Mouse (Mus musculus) megakaryocyte progenitor cell, adult 5-6 weeks (primary cell): ENCODE data around the gene Olig1. TPM values are rescaled to one million over a fixed set of nuclear protein-coding genes. Genes with fewer than 3 reads are reported as not detected.

Experiments used
- ATAC-seq: replicated peaks from 2 replicates; pipeline ENCODE4 v1.8.0; 2016; ENCODE audit warnings: mild to moderate bottlenecking, moderate TSS enrichment, inconsistent platforms; ENCODE audit not compliant: poor library complexity
- total RNA-seq, 2 experiments: library from RNA; stranded (forward) in 1 of 2; stranded (reverse) in 1 of 2; fragments of 157-497, 149-512 nt in 1 of 2; fragments of 200-1000 nt in 1 of 2; gene quantifications; 2 replicates each; pipeline versions ENCODE4 v1.2.3 to v1.2.4; 2015 to 2017

Gene Olig1
- total RNA-seq, 2 experiments from 2014 or later, result not detected

- peak; percentile 80 for ATAC-seq
These were observed 34.5 kb downstream of the Olig1 start for GRCm38 (mm10) chr16:91303776-91304709.

- ATAC-seq, result no peak
These were observed 36.0 kb downstream of the Olig1 start for GRCm38 (mm10) chr16:91305512-91306111.

- no peak for ATAC-seq
These were observed 40.3 kb downstream of the Olig1 start for GRCm38 (mm10) chr16:91309872-91310271.

GRCm38 (mm10) chr16:91312921-91313320 lies 43.3 kb downstream of the Olig1 start:
- no peak for ATAC-seq

- ATAC-seq, result peak; percentile 98
These were observed 44.7 kb downstream of the Olig1 start for GRCm38 (mm10) chr16:91314114-91314775.

GRCm38 (mm10) chr16:91320191-91320590 lies 50.6 kb downstream of the Olig1 start:
- peak; percentile 82 for ATAC-seq

- no peak for ATAC-seq
These were observed 51.0 kb downstream of the Olig1 start for GRCm38 (mm10) chr16:91320608-91321007.

Other genes with a start within 250 kb of the Olig1 start
- 69.4 and 95.7 TPM in 2 replicates for gene Paxbp1, start 225.2 kb upstream of the Olig1 start, total RNA-seq (2015)
- 77.0 and 96.2 TPM in 2 replicates for gene Paxbp1, start 225.2 kb upstream of the Olig1 start, total RNA-seq (2017)
- gene 4932438H23Rik, start 174.7 kb upstream of the Olig1 start, total RNA-seq (2015), result not detected in 2 replicates
- gene 4932438H23Rik, start 174.7 kb upstream of the Olig1 start, total RNA-seq (2017), result not detected in 2 replicates
- not detected in 2 replicates for gene Olig2, start 44.3 kb upstream of the Olig1 start, total RNA-seq (2015)
- gene Olig2, start 44.3 kb upstream of the Olig1 start, total RNA-seq (2017), result not detected in 2 replicates
- gene Ifnar2, start 103.0 kb downstream of the Olig1 start, total RNA-seq (2015), result 146 and 154 TPM in 2 replicates
- 113 and 122 TPM in 2 replicates for gene Ifnar2, start 103.0 kb downstream of the Olig1 start, total RNA-seq (2017)
- not detected in 2 replicates for gene Gm21970, start 121.9 kb downstream of the Olig1 start, total RNA-seq (2015)
- not detected in 2 replicates for gene Gm21970, start 121.9 kb downstream of the Olig1 start, total RNA-seq (2017)
- 42.7 and 46.2 TPM in 2 replicates for gene Il10rb, start 136.4 kb downstream of the Olig1 start, total RNA-seq (2015)
- 36.6 and 39.2 TPM in 2 replicates for gene Il10rb, start 136.4 kb downstream of the Olig1 start, total RNA-seq (2017)
- gene Ifnar1, start 215.5 kb downstream of the Olig1 start, total RNA-seq (2015), result 32.2 and 33.3 TPM in 2 replicates
- 34.7 and 36.3 TPM in 2 replicates for gene Ifnar1, start 215.5 kb downstream of the Olig1 start, total RNA-seq (2017)